Mouse (Mus musculus) midbrain, embryonic 10.5 days (tissue): ENCODE data around the gene Bicdl2. TPM values are rescaled to one million over a fixed set of nuclear protein-coding genes. Genes with fewer than 3 reads are reported as not detected.

Experiments
- DNase-seq: peaks from one replicate; pipeline ENCODE4 v3.0.0-alpha.2; 2017; ENCODE audit warnings: low spot score
- H3K27ac ChIP-seq: fragments of 300-500 bp; sonication (generic); replicated peaks from 2 replicates; pipeline ENCODE4 v1.5.1; 2016; ENCODE audit warnings: mild to moderate bottlenecking
- H3K27me3 ChIP-seq: fragments of 300-500 bp; sonication (generic); 2 replicates; pipeline ENCODE4 v1.6.1; 2016; ENCODE audit warnings: low read depth, mild to moderate bottlenecking; ENCODE audit not compliant: poor library complexity, severe bottlenecking
- H3K36me3 ChIP-seq: fragments of 300-500 bp; sonication (generic); 2 replicates; pipeline ENCODE4 v1.6.1; 2016; ENCODE audit warnings: mild to moderate bottlenecking, moderate library complexity
- H3K4me1 ChIP-seq: fragments of 300-500 bp; sonication (generic); 2 replicates; pipeline ENCODE4 v1.6.1; 2016
- H3K4me3 ChIP-seq: fragments of 300-500 bp; sonication (generic); 2 replicates; pipeline ENCODE4 v1.5.1; 2016; ENCODE audit warnings: mild to moderate bottlenecking, moderate library complexity
- H3K9me3 ChIP-seq: fragments of 300-500 bp; sonication (generic); replicated peaks from 2 replicates; pipeline ENCODE4 v1.6.1; 2016; ENCODE audit warnings: mild to moderate bottlenecking
- WGBS: fragments of 180-500 bp; shearing (Covaris S2); methylation state at CpG from one replicate; pipeline ENCODE4 v1.1.7; 2016; 5-methylcytosine and 5-hydroxymethylcytosine counted together
- polyA plus RNA-seq: library from polyadenylated mRNA; unstranded; fragments of >200 nt; fragmentation: Nextera tagmentation; extraction: Ambion mirVana; gene quantifications from 2 replicates; pipeline ENCODE4 v1.2.1, GENCODE M21; 2016

The Bicdl2 gene
- 0.32 TPM in 1 of 2 replicates, not detected in the other for polyA plus RNA-seq

GRCm38 (mm10) chr17:23660117-23660875 lies at the start of gene Bicdl2:
TSS of gene Bicdl2 (plus strand) at chr17:23660506.
- H3K4me1 ChIP-seq, result peaks cover 8% of the 10 kb centered on the region
- peaks cover 45% of the 10 kb centered on the region for H3K27me3 ChIP-seq
- WGBS, result 6% methylated on average over 27 of the region's 27 CpGs
- DNase-seq, result no peak
- H3K36me3 ChIP-seq, result no peaks in the 10 kb centered on the region
- H3K9me3 ChIP-seq, result no peaks in the 10 kb centered on the region
- no peak within 1 kb of the TSS for H3K4me3 ChIP-seq
- H3K27ac ChIP-seq, result no peak within 1 kb of the TSS

- WGBS, result 64% methylated on average over 9 of the region's 9 CpGs
- no peaks in the 10 kb centered on the region for H3K36me3 ChIP-seq
- no peak overlapping the region for H3K4me3 ChIP-seq
- H3K4me1 ChIP-seq, result no peaks in the 10 kb centered on the region
- H3K9me3 ChIP-seq, result no peaks in the 10 kb centered on the region
- no peak for DNase-seq
- H3K27me3 ChIP-seq, result no peaks in the 10 kb centered on the region
- H3K27ac ChIP-seq, result no peak overlapping the region
These were observed 43.2 kb upstream of the Bicdl2 start for GRCm38 (mm10) chr17:23617087-23617486.

- no peak for DNase-seq
- WGBS, result 86% methylated on average over 7 of the region's 7 CpGs
- Histone ChIP-seq H3K27ac (no peak overlapping the region), H3K27me3 (no peaks in the 10 kb centered on the region), H3K4me1 (no peaks in the 10 kb centered on the region), H3K9me3 (no peaks in the 10 kb centered on the region), H3K36me3 (no peaks in the 10 kb centered on the region), H3K4me3 (no peak overlapping the region)
These were observed 40.0 kb upstream of the Bicdl2 start for GRCm38 (mm10) chr17:23620351-23620750.

GRCm38 (mm10) chr17:23627813-23628212 lies 32.5 kb upstream of the Bicdl2 start:
- WGBS, result 41% methylated on average over 7 of the region's 7 CpGs
- Histone ChIP-seq H3K27ac (no peak overlapping the region), H3K4me1 (peaks cover 13% of the 10 kb centered on the region), H3K27me3 (peaks cover 11% of the 10 kb centered on the region), H3K9me3 (no peaks in the 10 kb centered on the region), H3K4me3 (no peak overlapping the region), H3K36me3 (no peaks in the 10 kb centered on the region)
- no peak for DNase-seq

- peaks cover 13% of the 10 kb centered on the region for H3K4me1 ChIP-seq
- H3K9me3 ChIP-seq, result no peaks in the 10 kb centered on the region
- H3K27ac ChIP-seq, result no peak overlapping the region; the same call in 1 of the 2 replicates
- H3K27me3 ChIP-seq, result peaks cover 11% of the 10 kb centered on the region
- WGBS, result 15% methylated on average over 22 of the region's 22 CpGs
- peak overlapping the region; percentile 40 for H3K4me3 ChIP-seq
- H3K36me3 ChIP-seq, result no peaks in the 10 kb centered on the region
- peak; percentile 77 for DNase-seq
These were observed 29.9 kb upstream of the Bicdl2 start for GRCm38 (mm10) chr17:23630195-23631020.

- no peak for DNase-seq
- 82% methylated on average over 8 of the region's 8 CpGs for WGBS
- no peak overlapping the region for H3K27ac ChIP-seq
- H3K27me3 ChIP-seq, result peaks cover 11% of the 10 kb centered on the region
- no peak overlapping the region for H3K4me3 ChIP-seq
- H3K9me3 ChIP-seq, result no peaks in the 10 kb centered on the region
- no peaks in the 10 kb centered on the region for H3K36me3 ChIP-seq
- H3K4me1 ChIP-seq, result peaks cover 13% of the 10 kb centered on the region
These were observed 29.1 kb upstream of the Bicdl2 start for GRCm38 (mm10) chr17:23631241-23631640.

- DNase-seq, result peak; percentile 51
- Histone ChIP-seq H3K27ac (peak within 1 kb of the TSS; percentile 64), H3K27me3 (peaks cover 44% of the 10 kb centered on the region), H3K36me3 (no peaks in the 10 kb centered on the region), H3K4me1 (peaks cover 12% of the 10 kb centered on the region), H3K4me3 (peak within 1 kb of the TSS; percentile 55), H3K9me3 (peaks cover 8% of the 10 kb centered on the region; the same call in 1 of the 2 replicates)
- WGBS, result under 1% methylated on average over 58 of the region's 58 CpGs
These were observed 15.5 kb upstream of the Bicdl2 start, which contains the start of gene Mmp25 for GRCm38 (mm10) chr17:23644613-23645495. TSS of gene Mmp25 (minus strand) at chr17:23645277.

- Histone ChIP-seq H3K9me3 (peaks cover 8% of the 10 kb centered on the region; the same call in 1 of the 2 replicates), H3K4me3 (no peak overlapping the region), H3K36me3 (no peaks in the 10 kb centered on the region), H3K27ac (no peak overlapping the region), H3K4me1 (peaks cover 12% of the 10 kb centered on the region), H3K27me3 (peaks cover 44% of the 10 kb centered on the region)
- 26% methylated on average over 10 of the region's 10 CpGs for WGBS
- DNase-seq, result no peak
These were observed 14.4 kb upstream of the Bicdl2 start for GRCm38 (mm10) chr17:23645894-23646293.

GRCm38 (mm10) chr17:23651363-23651762 lies 8.9 kb upstream of the Bicdl2 start:
- Histone ChIP-seq H3K4me1 (no peaks in the 10 kb centered on the region), H3K27me3 (peaks cover 10% of the 10 kb centered on the region), H3K9me3 (no peaks in the 10 kb centered on the region), H3K36me3 (no peaks in the 10 kb centered on the region), H3K4me3 (no peak overlapping the region), H3K27ac (no peak overlapping the region)
- WGBS, result 80% methylated on average over 6 of the region's 6 CpGs
- DNase-seq, result no peak

- H3K4me1 ChIP-seq, result no peaks in the 10 kb centered on the region
These were observed 7.0 kb upstream of the Bicdl2 start for GRCm38 (mm10) chr17:23653324-23653723.

GRCm38 (mm10) chr17:23654001-23654400 lies 6.3 kb upstream of the Bicdl2 start:
- H3K9me3 ChIP-seq, result no peaks in the 10 kb centered on the region
- peaks cover under 1% of the 10 kb centered on the region for H3K27me3 ChIP-seq
- no peaks in the 10 kb centered on the region for H3K4me1 ChIP-seq
- no peak overlapping the region for H3K27ac ChIP-seq
- 64% methylated on average over 6 of the region's 6 CpGs for WGBS
- H3K4me3 ChIP-seq, result no peak overlapping the region
- DNase-seq, result no peak
- H3K36me3 ChIP-seq, result no peaks in the 10 kb centered on the region

More at GRCm38 (mm10) chr17:23653324-23653723, 7.0 kb upstream of the Bicdl2 start:
- Histone ChIP-seq H3K9me3 (no peaks in the 10 kb centered on the region), H3K27ac (no peak overlapping the region), H3K27me3 (no peaks in the 10 kb centered on the region), H3K4me3 (no peak overlapping the region), H3K36me3 (no peaks in the 10 kb centered on the region)
- DNase-seq, result no peak
- 67% methylated on average over 2 of the region's 2 CpGs for WGBS

- H3K27me3 ChIP-seq, result peaks cover 5% of the 10 kb centered on the region
- no peaks in the 10 kb centered on the region for H3K9me3 ChIP-seq
- WGBS, result 70% methylated on average over 2 of the region's 2 CpGs
- H3K4me1 ChIP-seq, result no peaks in the 10 kb centered on the region
- no peak overlapping the region for H3K27ac ChIP-seq
- no peaks in the 10 kb centered on the region for H3K36me3 ChIP-seq
- no peak overlapping the region for H3K4me3 ChIP-seq
- DNase-seq, result no peak
These were observed 5.9 kb upstream of the Bicdl2 start for GRCm38 (mm10) chr17:23654410-23654809.
